Mouse (Mus musculus) lung, postnatal 0 days (tissue): ENCODE data around the gene Med24. TPM values are rescaled to one million over a fixed set of nuclear protein-coding genes. Genes with fewer than 3 reads are reported as not detected.

ENCODE experiments used
- ATAC-seq: fragments of 200-750 bp; cut with Nextera tagmentation; 2 replicates; pipeline ENCODE4 v1.8.0; 2017; ENCODE audit warnings: moderate library complexity
- DNase-seq: peaks from one replicate; pipeline ENCODE4 v3.0.0-alpha.2; 2016; ENCODE audit warnings: low spot score
- H3K27ac ChIP-seq: fragments of 300-500 bp; sonication (generic); 2 replicates; pipeline ENCODE4 v1.5.1; 2014; ENCODE audit warnings: antibody characterized with exemption, mild to moderate bottlenecking, low read length, mixed read lengths
- H3K27me3 ChIP-seq: fragments of 300-500 bp; sonication (generic); replicated peaks from 2 replicates; pipeline ENCODE4 v1.6.1; 2014; ENCODE audit warnings: low read length, mixed read lengths; ENCODE audit not compliant: insufficient read depth
- H3K36me3 ChIP-seq: fragments of 300-500 bp; sonication (generic); 2 replicates; pipeline ENCODE4 v1.6.1; 2014; ENCODE audit warnings: low read length, mixed read lengths; ENCODE audit not compliant: insufficient read depth
- H3K4me1 ChIP-seq: fragments of 300-500 bp; sonication (generic); 2 replicates; pipeline ENCODE4 v1.6.1; 2014; ENCODE audit warnings: antibody characterized with exemption, low read depth, low read length, mixed read lengths; ENCODE audit not compliant: insufficient read depth
- H3K4me2 ChIP-seq: fragments of 300-500 bp; sonication (generic); replicated peaks from 2 replicates; pipeline ENCODE4 v1.6.1; 2014; ENCODE audit warnings: low read depth, mild to moderate bottlenecking, low read length, moderate library complexity, mixed read lengths
- H3K4me3 ChIP-seq: fragments of 300-500 bp; sonication (generic); 2 replicates; pipeline ENCODE4 v1.5.1; 2014; ENCODE audit warnings: low read depth, low read length
- H3K9ac ChIP-seq: fragments of 300-500 bp; sonication (generic); replicated peaks from 2 replicates; pipeline ENCODE4 v1.6.1; 2014; ENCODE audit warnings: low read depth, mild to moderate bottlenecking
- H3K9me3 ChIP-seq: fragments of 300-500 bp; sonication (generic); 2 replicates; pipeline ENCODE4 v1.6.1; 2016; ENCODE audit warnings: low read length, mixed read lengths
- CTCF ChIP-seq: IDR thresholded peaks from 2 replicates; pipeline ENCODE4 v1.5.1; 2016; ENCODE audit warnings: antibody characterized with exemption, mild to moderate bottlenecking
- EP300 ChIP-seq: IDR thresholded peaks from 2 replicates; pipeline ENCODE4 v1.6.1; 2016; ENCODE audit warnings: antibody characterized with exemption, mild to moderate bottlenecking, control low read depth
- WGBS: fragments of 180-500 bp; shearing (Covaris S2); extraction: QIAGEN DNeasy Blood & Tissue Kit; methylation state at CpG from one replicate; pipeline ENCODE4 v1.1.7; 2014; 5-methylcytosine and 5-hydroxymethylcytosine counted together
- polyA plus RNA-seq: library from polyadenylated mRNA; unstranded; fragments of >200 nt; fragmentation: Nextera tagmentation; extraction: Ambion mirVana; gene quantifications from 2 replicates; pipeline ENCODE4 v1.2.1, GENCODE M21; 2015

Med24 gene
- polyA plus RNA-seq, 1 experiment from 2014 or later, result 20.6 TPM

- ATAC-seq (peak; percentile 67), DNase-seq (peak; percentile 88)
- WGBS, result 12% methylated on average over 4 of the region's 4 CpGs
- Histone ChIP-seq H3K9ac (no peak overlapping the region), H3K4me1 (no peaks in the 10 kb centered on the region), H3K9me3 (no peaks in the 10 kb centered on the region), H3K4me3 (no peak overlapping the region), H3K36me3 (peaks cover 10% of the 10 kb centered on the region), H3K4me2 (no peak overlapping the region), H3K27me3 (no peaks in the 10 kb centered on the region), H3K27ac (no peak overlapping the region)
- TF ChIP-seq CTCF (peak; percentile 92), EP300 (no peak)
Measured at GRCm38 (mm10) chr11:98699911-98700310, 29.3 kb downstream of the Med24 start.

GRCm38 (mm10) chr11:98698849-98699640, 30.2 kb downstream of the Med24 start:
- 77% methylated on average over 16 of the region's 16 CpGs for WGBS
- DNase-seq, result no peak
- Histone ChIP-seq H3K36me3 (peaks cover 17% of the 10 kb centered on the region), H3K27me3 (no peaks in the 10 kb centered on the region), H3K9ac (no peak overlapping the region), H3K4me2 (no peak overlapping the region), H3K4me1 (no peaks in the 10 kb centered on the region), H3K9me3 (no peaks in the 10 kb centered on the region), H3K4me3 (no peak overlapping the region), H3K27ac (no peak overlapping the region)
- TF ChIP-seq CTCF (no peak), EP300 (no peak)
- ATAC-seq, result no peak

DNA sequence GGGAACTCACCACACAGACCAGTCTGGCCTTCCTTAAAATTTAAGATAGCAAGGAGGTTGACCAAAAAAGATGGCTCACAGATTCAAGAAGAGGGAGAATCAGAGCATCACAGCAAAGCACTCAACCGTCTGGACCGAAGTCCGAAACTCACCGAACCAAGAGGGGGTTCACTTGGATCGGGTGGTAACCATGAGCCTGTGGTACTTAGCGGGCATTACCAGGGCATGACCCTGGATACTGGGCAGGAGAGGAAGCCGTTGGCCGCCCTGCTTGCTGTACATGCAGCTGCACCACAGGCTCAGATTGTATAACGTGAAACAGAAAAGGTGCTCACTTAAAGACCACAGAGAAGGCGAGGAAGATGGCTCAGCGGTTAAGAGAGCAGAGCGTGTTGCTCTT, 32.0 kb downstream of the Med24 start:
- Histone ChIP-seq H3K4me3 (no peak overlapping the region), H3K27me3 (no peaks in the 10 kb centered on the region), H3K4me2 (no peak overlapping the region), H3K9me3 (no peaks in the 10 kb centered on the region), H3K9ac (no peak overlapping the region), H3K36me3 (peaks cover 29% of the 10 kb centered on the region), H3K4me1 (no peaks in the 10 kb centered on the region), H3K27ac (no peak overlapping the region)
- TF ChIP-seq CTCF (no peak), EP300 (no peak)
- 90% methylated on average over 12 of the region's 12 CpGs for WGBS
- no peak for DNase-seq
- ATAC-seq, result no peak

DNA sequence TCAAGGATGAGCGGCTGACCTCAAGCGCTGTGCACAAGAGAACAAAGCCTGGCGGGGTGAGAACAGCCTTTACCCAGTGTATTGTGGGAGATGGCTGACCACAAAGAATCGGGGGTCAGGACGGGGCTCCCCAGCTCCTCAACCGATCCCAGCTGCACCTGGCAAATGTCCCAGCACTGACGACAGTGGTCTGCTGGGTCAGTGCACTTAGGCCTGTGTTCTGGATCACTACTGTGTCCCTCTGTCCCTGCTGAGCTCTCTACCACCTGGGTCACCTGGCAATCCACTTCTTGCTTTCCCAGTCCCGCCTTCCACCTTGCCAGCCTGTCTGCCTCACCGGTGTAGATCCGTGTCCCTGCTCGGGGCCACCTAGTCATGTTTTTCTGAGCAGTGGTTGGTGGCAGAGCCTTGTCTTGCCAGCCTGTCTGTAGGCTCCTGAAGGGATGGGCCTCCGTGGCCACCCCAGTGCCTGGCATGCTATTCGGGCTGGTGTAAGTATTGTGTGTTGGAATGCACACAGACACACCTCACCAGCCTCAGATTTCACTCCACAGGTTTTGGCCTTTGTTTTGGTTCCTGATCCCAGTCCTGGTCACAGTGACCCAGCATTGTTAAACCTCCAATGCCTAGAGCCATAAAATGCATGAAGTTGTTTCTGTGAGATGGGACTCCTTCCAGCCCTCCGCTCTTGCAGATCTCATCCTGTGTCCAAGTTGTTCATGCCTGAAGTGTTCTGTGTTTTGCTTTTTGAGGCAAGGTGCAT, 32.6 kb downstream of the Med24 start:
- no peak for DNase-seq
- WGBS, result 80% methylated on average over 14 of the region's 14 CpGs
- no peak overlapping the region for H3K9ac ChIP-seq
- no peak overlapping the region for H3K4me3 ChIP-seq
- H3K27ac ChIP-seq, result no peak overlapping the region
- TF ChIP-seq CTCF (no peak), EP300 (no peak)
- H3K27me3 ChIP-seq, result no peaks in the 10 kb centered on the region
- no peak overlapping the region for H3K4me2 ChIP-seq
- no peaks in the 10 kb centered on the region for H3K9me3 ChIP-seq
- H3K36me3 ChIP-seq, result peaks cover 32% of the 10 kb centered on the region
- H3K4me1 ChIP-seq, result no peaks in the 10 kb centered on the region
- ATAC-seq, result no peak

GRCm38 (mm10) chr11:98695408-98695807, 33.8 kb downstream of the Med24 start:
- H3K27ac ChIP-seq, result no peak overlapping the region
- H3K4me1 ChIP-seq, result no peaks in the 10 kb centered on the region
- WGBS, result 63% methylated on average over 14 of the region's 14 CpGs
- no peaks in the 10 kb centered on the region for H3K27me3 ChIP-seq
- peaks cover 45% of the 10 kb centered on the region for H3K36me3 ChIP-seq
- H3K9ac ChIP-seq, result no peak overlapping the region
- H3K9me3 ChIP-seq, result no peaks in the 10 kb centered on the region
- H3K4me3 ChIP-seq, result no peak overlapping the region
- ATAC-seq, result no peak
- H3K4me2 ChIP-seq, result no peak overlapping the region
- no peak for DNase-seq
- TF ChIP-seq CTCF (no peak), EP300 (no peak)

GRCm38 (mm10) chr11:98694301-98694700, 34.9 kb downstream of the Med24 start:
- Histone ChIP-seq H3K9me3 (no peaks in the 10 kb centered on the region), H3K4me3 (no peak overlapping the region), H3K9ac (no peak overlapping the region), H3K27ac (no peak overlapping the region), H3K27me3 (no peaks in the 10 kb centered on the region), H3K36me3 (peaks cover 46% of the 10 kb centered on the region), H3K4me2 (no peak overlapping the region), H3K4me1 (no peaks in the 10 kb centered on the region)
- WGBS, result 70% methylated on average over 9 of the region's 9 CpGs
- DNase-seq, result no peak
- no peak for ATAC-seq
- TF ChIP-seq EP300 (no peak), CTCF (no peak)
